Mouse (Mus musculus) granulocyte monocyte progenitor cell, adult 5-6 weeks (primary cell): ENCODE results near the gene Tnr. TPM values are rescaled to one million over a fixed set of nuclear protein-coding genes. Genes with fewer than 3 reads are reported as not detected.
"Not testable (repeated sequence)": the region's sequence is repeated elsewhere in the genome, so short reads cannot be mapped to it uniquely, and the experiment has no call there.

Experiments used
- ATAC-seq: replicated peaks from 2 replicates; pipeline ENCODE4 v1.8.0; 2016; ENCODE audit warnings: mild to moderate bottlenecking, moderate TSS enrichment, inconsistent platforms; ENCODE audit not compliant: poor library complexity, severe bottlenecking
- total RNA-seq, 2 experiments: library from RNA; stranded (forward) in 1 of 2; stranded (reverse) in 1 of 2; fragments of 200-712, 200-1000 nt in 1 of 2; fragments of >200 nt in 1 of 2; fragmentation: Nextera tagmentation in 1 of 2; gene quantifications; 2 replicates each; pipeline ENCODE4 v1.2.3; 2014 to 2017

The Tnr gene
- total RNA-seq, 2 experiments from 2014 or later: not detected

GRCm38 (mm10) chr1:159920571-159920970, 397.0 kb downstream of the Tnr start:
- ATAC-seq: no peak

DNA sequence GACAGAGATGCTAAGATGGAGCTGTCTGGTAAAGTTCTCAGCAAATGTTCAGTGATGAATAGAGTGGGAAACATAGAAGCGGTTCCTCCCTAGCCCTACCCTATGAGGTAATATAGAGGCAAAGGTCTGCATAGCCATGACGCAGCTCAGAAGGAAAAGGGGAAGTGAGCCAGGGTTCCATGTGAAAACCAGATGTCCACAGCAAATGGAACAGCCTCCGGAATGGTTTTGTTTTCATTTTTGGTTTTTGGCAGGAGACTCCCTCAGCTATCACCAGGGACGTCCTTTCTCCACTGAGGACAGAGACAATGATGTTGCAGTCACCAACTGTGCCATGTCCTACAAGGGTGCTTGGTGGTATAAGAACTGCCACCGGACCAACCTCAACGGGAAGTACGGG, 399.4 kb downstream of the Tnr start:
- peak; percentile 98 for ATAC-seq

DNA sequence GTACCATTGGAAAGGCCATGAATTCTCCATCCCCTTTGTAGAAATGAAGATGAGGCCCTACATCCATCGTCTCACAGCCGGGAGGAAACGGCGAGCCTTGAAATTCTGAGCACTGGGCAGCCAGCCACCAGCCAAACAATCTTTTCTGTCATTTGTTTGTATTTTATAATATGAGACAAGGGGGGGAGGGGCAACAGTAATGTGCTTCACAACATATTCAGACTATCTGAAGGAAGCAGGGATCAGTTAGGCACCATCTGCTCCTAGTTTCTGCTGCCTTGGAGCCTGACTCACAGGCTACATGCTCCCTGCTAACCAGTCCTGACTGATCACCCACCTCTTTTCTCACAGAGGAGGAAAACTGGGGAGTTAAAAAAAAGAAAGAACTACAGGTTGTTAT, 400.5 kb downstream of the Tnr start:
- ATAC-seq: no peak

GRCm38 (mm10) chr1:159924684-159925083, 401.1 kb downstream of the Tnr start:
- no peak for ATAC-seq

- no peak for ATAC-seq
These were observed 405.2 kb downstream of the Tnr start for GRCm38 (mm10) chr1:159928681-159929335.

DNA sequence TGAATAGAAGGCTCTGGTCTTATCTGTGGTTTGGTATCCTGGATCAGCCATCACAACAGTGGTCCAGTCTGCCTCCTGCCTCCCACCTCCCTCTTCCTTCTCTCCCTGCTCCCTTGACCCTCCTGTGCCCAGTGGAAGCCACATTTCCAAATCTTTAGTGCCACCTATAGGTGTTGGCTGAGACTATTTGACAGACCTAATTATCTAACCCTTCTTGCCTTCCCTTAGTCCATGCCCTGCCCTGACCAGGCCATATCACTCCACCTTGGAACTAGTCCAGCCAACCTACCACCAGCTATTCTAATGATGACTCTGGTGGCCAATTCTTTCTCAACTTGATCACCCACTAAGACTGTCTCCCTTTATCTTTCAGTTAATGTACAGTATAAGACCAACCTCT, 408.5 kb downstream of the Tnr start:
- no peak for ATAC-seq

DNA sequence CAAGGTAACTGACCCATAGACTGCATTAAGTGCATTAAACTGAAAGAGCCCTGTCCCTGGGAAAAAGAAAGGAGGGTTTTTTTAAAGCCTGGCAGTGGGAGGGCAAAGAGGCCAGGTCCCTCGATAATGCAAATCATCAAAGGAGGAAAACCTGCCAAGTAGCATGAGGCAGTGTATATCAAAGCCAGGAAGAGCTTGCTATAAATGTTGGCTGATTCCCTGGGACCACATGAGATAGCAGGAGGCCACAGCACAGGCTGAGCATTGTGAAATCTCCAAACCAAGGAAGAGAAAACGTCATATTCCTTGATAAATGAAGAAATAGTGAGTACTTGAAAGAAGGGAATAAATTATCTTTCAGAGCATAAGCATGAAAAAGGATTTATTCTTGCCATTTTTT, 409.0 kb downstream of the Tnr start:
- ATAC-seq: peak; percentile 80

DNA sequence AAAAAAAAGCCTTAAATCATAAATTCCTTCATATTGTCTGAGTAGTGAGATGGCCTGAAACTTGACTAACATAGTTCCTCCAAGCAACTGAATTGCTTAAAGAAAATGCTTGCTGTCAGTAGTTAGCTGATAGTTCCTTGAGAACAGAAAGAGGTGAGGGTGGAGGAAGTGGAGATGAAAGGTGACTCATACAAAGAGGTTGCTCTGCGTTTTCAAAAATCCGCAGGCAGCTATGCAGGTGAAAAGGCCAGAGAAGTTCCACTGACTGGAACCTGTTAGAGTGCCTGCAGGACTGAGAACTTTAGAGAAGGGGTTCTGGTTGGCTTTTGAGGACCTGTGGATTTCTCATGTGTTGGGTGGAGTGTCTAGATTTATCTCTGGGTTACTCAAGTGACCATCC, 414.9 kb downstream of the Tnr start:
- ATAC-seq: no peak

DNA sequence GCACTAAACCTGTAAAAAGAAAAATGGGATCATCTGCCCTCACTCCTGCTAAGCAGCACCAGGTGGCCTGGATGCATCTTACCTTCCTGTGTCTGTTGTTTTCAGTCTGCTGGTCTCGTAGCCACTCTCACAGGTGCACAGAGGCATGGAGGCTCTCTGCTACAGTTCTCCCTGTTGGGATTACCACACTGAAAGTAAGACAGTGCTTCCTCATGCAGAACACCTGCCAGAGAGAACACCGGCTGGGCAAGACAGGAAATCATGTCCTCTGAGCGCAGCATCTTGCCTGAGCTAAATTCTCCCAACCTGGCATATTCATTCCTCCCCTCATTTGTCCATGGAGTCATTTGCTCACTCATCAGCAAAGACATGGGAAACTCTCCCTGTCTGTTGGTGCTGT, 415.8 kb downstream of the Tnr start:
- no peak for ATAC-seq

DNA sequence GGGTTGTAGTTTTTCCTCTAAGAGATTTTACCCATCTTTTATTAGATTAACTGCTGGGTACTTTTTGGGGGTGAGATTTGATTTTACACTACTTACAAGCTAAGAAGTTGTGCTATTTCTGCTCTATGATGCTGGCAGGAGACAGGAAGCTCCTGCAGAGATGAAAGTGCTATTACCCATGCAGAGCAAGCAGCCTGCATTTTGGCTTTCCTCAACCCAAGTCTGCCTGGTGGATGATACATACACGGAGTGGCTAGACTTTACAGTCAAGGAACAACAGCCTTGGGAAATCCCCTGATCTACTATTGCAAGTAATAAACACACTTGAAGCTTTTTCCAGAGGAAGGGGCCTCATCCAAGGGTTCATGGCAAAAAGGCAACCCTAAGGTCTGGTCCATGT, 430.0 kb downstream of the Tnr start:
- no peak for ATAC-seq

DNA sequence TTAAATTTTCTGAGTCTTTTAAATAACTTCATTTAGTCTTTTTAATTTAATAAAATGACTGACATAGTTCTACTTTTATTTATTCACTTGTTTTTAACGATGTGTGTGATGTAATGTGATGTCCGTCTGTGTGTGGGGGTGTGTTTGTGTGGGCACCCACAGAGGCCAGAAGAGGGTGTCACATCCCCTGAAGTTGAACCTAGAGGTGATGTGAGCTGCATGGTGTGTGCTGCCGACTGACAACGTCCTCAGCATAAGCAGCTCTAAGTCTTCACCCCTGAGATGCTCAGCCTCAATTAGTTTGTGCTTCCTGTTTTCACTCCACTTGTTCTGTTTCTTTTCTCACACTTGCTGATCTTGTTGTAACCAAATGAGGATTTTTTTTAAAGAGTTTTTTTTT, 439.8 kb downstream of the Tnr start:
- no peak for ATAC-seq

- ATAC-seq: not testable (repeated sequence)
These were observed 442.7 kb downstream of the Tnr start for GRCm38 (mm10) chr1:159966286-159966685.

DNA sequence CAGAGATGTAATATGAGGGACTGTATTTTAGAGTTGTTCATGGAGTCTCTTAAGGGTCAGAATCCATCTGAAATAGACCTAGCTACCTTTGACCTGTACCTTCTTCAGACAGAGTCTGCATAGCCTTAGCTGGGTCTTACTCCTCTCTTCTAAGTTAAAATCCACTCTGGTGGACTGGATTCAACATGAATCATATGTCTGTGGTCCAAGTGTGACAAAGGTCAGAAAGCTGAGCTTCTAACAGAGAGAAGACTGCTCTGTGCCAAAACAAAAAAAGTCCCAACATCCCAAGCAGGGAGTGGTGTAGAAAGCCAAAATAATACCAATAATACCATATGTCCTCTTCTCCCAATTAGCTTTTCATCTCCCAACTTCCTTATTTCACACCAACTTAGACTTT, 444.8 kb downstream of the Tnr start:
- ATAC-seq: no peak

DNA sequence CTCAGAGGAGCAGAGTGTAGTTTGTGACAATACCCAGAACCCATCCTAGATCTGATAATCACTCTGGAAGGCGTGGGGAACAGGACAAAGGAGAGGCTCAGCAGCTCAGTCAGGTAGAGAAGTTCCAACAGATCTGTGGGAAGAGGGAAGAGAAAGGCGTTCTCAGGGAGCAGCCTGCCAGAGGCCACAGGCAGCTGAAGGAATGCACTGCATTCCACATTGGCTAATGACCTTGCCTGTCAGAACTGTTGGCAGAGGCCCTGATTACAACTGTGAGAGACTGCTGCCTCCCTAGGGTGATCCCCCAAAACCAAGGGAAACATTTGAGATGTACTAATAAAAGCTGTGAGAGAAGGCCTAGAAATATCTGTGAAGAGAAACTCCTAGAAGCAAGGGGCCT, 454.2 kb downstream of the Tnr start:
- ATAC-seq: no peak

GRCm38 (mm10) chr1:159979096-159979495, 455.5 kb downstream of the Tnr start:
- ATAC-seq: no peak

DNA sequence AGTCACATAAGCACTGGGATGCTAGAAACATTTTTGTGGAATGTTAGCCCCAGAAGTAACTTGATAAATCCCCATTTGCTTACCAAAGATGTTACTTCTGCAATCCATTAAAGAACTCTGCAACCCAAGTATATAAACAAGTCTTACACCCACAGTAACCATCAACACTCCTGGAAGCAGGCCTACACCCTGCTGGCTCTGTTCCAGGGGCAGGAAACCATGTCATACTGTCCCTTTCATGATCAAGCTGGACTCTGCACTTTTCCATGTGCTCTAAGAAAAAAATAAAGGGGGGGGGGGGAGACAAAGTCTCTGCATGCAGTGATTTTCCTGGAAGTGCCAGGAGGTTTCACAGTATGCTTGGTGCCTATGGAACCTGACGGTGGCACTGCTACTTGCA, 456.8 kb downstream of the Tnr start:
- no peak for ATAC-seq
